Mouse (Mus musculus) lung, postnatal 0 days (tissue): ENCODE measurements at regions not wholly inside any gene's neighbourhood (a gene's known extent, or its start where the extent isn't known, plus 50 kb on each side); places are given as distances from the start of the nearest gene placed in this dataset.
A peak's percentile ranks its signal among the peaks of the same experiment; 100 is the strongest.

Experiments
- CTCF ChIP-seq: IDR thresholded peaks from 2 replicates; pipeline ENCODE4 v1.5.1; 2016; ENCODE audit warnings: antibody characterized with exemption, mild to moderate bottlenecking
- EP300 ChIP-seq: IDR thresholded peaks from 2 replicates; pipeline ENCODE4 v1.6.1; 2016; ENCODE audit warnings: antibody characterized with exemption, mild to moderate bottlenecking, control low read depth

- TF ChIP-seq CTCF (peak; percentile 86), EP300 (no peak)
Observed at GRCm38 (mm10) chr12:78055956-78056355, 138.1 kb upstream of the Gm6657 start.
